In the genomic region with DNA sequence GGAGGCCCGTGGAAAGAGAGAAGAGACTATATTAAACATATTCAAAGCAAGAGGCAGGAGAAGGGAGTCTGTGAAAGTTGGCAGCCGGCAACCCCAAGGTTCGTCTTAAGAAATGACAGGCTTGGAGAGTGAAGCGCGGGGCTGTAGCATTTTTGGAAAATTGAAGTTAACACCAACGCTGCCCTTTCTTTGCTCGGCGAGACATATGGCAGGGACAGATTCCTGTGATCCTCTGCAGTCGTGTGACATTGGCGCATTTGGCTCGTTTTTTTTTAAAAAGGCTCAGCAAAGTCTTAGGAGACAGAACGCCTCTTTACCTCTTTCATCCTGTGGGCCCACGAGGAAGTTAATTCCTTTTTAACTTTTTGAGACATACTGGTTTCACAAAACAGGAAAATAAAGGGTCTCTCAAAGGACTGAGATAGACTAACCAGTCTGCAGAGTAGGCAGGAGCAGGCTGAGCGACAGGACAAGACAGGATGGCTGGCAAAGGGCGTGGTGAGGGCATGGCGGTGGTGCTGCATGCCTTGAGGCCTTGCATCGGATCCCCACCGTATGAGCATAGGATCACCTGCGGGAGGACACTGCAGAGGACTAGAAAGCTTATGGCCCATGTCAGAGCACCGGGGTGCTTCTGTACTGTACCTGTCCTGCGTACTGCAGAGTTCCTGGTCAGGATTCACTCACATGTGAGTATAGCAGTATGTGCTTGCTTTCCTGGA, we compare ENCODE assay signal across 11 mouse cellular contexts.
DNase-seq lines count a peak whose midpoint lies in the region; ATAC-seq and TF ChIP-seq lines count a peak whose summit lies in the region.
"Had no signal": no experiment of that assay in that cellular context is flagged by ENCODE, and none has a peak within 500 bp of the region (broad histone marks: within the 10 kb centered on the region; RNA-seq: fewer than 3 reads in every experiment).

No protein-coding gene starts in this region.

- WGBS in forebrain, embryonic 10.5 days = 82% methylated on average over 21 of the region's 21 CpGs
- 71% methylated on average over 21 of the region's 21 CpGs for WGBS in forebrain, embryonic 11.5 days
- 45% methylated on average over 21 of the region's 21 CpGs for WGBS in hindbrain, postnatal 0 days
- 67% methylated on average over 21 of the region's 21 CpGs for whole genome bisulfite sequencing in kidney, embryonic 15.5 days

- no peak overlapping the region for H3K4me3 ChIP-seq in forebrain, embryonic 10.5 days
- no peak overlapping the region for H3K4me3 ChIP-seq in forebrain, embryonic 11.5 days (ENCODE audit: low read depth, low read length)
- H3K4me3 ChIP-seq in hindbrain, postnatal 0 days (ENCODE audit: low read length) = no peak overlapping the region
- H3K4me3 ChIP-seq in kidney, embryonic 15.5 days (replicated peaks) = no peak overlapping the region

- H3K27ac ChIP-seq in forebrain, embryonic 10.5 days = peak overlapping the region; percentile 62
- no peak overlapping the region for H3K27ac ChIP-seq in forebrain, embryonic 11.5 days (ENCODE audit: low read depth, low read length)
- peak overlapping the region; percentile 11; the same call in 1 of the 2 replicates for H3K27ac ChIP-seq in hindbrain, postnatal 0 days
- H3K27ac ChIP-seq in kidney, embryonic 15.5 days = no peak overlapping the region

- H3K9me3 ChIP-seq in forebrain, embryonic 10.5 days = no peaks in the 10 kb centered on the region
- H3K9me3 ChIP-seq in forebrain, embryonic 11.5 days (ENCODE audit: control insufficient read depth, low read length) = no peaks in the 10 kb centered on the region
- no peaks in the 10 kb centered on the region for H3K9me3 ChIP-seq in hindbrain, postnatal 0 days (ENCODE audit: low read length)
- no peaks in the 10 kb centered on the region for H3K9me3 ChIP-seq in kidney, embryonic 15.5 days (replicated peaks)

- ATAC-seq in forebrain, embryonic 11.5 days (replicated peaks; ENCODE audit: low FRiP score) = no peak
- peak; percentile 3; the same call in 1 of the 2 replicates for ATAC-seq in hindbrain, postnatal 0 days
- ATAC-seq in kidney, embryonic 15.5 days (replicated peaks; ENCODE audit: low FRiP score) = no peak
- ATAC-seq: intestine, postnatal 0 days had no signal

- H3K4me2 ChIP-seq in forebrain, embryonic 11.5 days (ENCODE audit: low read depth, low read length, severe bottlenecking) = no peak overlapping the region
- H3K4me2 ChIP-seq in hindbrain, postnatal 0 days (ENCODE audit: low read depth, low read length) = no peak overlapping the region
- H3K4me2 ChIP-seq in kidney, embryonic 15.5 days = no peak overlapping the region

- no peak for TF ChIP-seq CTCF in hindbrain, postnatal 0 days (IDR thresholded peaks at IDR 0.05; ENCODE audit: low read depth)

- no peak for DNase-seq in forebrain, embryonic 10.5 days (ENCODE audit: extremely low spot score, low spot score)
- DNase-seq in forebrain, embryonic 11.5 days (ENCODE audit: low spot score) = no peak
- DNase-seq in right cerebral cortex, adult 18-20 months = peak; percentile 75
- DNase-seq in right cerebral cortex, postnatal 14 days = no peak
- DNase-seq in hindbrain, postnatal 0 days (ENCODE audit: low spot score) = no peak
- no peak for DNase-seq in kidney, adult 9 months
- no peak for DNase-seq in adrenal gland, postnatal 25 days
- DNase-seq: gastrocnemius, postnatal 10 days; liver had no signal

- H3K27me3 ChIP-seq in forebrain, embryonic 10.5 days (ENCODE audit: poor library complexity, severe bottlenecking) = no peaks in the 10 kb centered on the region
- H3K27me3 ChIP-seq in forebrain, embryonic 11.5 days (ENCODE audit: control insufficient read depth, insufficient read depth, low read length) = no peaks in the 10 kb centered on the region
- H3K27me3 ChIP-seq in hindbrain, postnatal 0 days (ENCODE audit: insufficient read depth, low read length) = no peaks in the 10 kb centered on the region
- H3K27me3 ChIP-seq in kidney, embryonic 15.5 days = no peaks in the 10 kb centered on the region

- peaks cover 47% of the 10 kb centered on the region for H3K4me1 ChIP-seq in forebrain, embryonic 10.5 days
- peaks cover 24% of the 10 kb centered on the region; the same call in 1 of the 2 replicates for H3K4me1 ChIP-seq in forebrain, embryonic 11.5 days (replicated peaks; ENCODE audit: control insufficient read depth, insufficient read depth, low read length)
- peaks cover 31% of the 10 kb centered on the region for H3K4me1 ChIP-seq in hindbrain, postnatal 0 days (ENCODE audit: insufficient read depth, low read length)
- H3K4me1 ChIP-seq in kidney, embryonic 15.5 days = 0 out of 2 replicates have a peak, but pooled peaks cover 2% of the 10 kb centered on the region

- no peaks in the 10 kb centered on the region for H3K36me3 ChIP-seq in forebrain, embryonic 10.5 days (replicated peaks)
- H3K36me3 ChIP-seq in forebrain, embryonic 11.5 days (ENCODE audit: control insufficient read depth, insufficient read depth, low read length) = no peaks in the 10 kb centered on the region
- no peaks in the 10 kb centered on the region for H3K36me3 ChIP-seq in hindbrain, postnatal 0 days (ENCODE audit: insufficient read depth, low read length)
- no peaks in the 10 kb centered on the region for H3K36me3 ChIP-seq in kidney, embryonic 15.5 days

- H3K9ac ChIP-seq in forebrain, embryonic 11.5 days (ENCODE audit: low read length) = no peak overlapping the region
- no peak overlapping the region for H3K9ac ChIP-seq in hindbrain, postnatal 0 days (replicated peaks; ENCODE audit: low read length)
- H3K9ac ChIP-seq in kidney, embryonic 15.5 days = no peak overlapping the region

Comparison
In these comparisons a context has a peak if more than half of its experiments do, and no peak if none do; other contexts are left out.
1. H3K27ac ChIP-seq: peak in forebrain, embryonic 10.5 days (single experiment) and hindbrain, postnatal 0 days (single experiment); none in forebrain, embryonic 11.5 days (single experiment) and kidney, embryonic 15.5 days (single experiment).